Mouse (Mus musculus) lung, postnatal 10 days (tissue): ENCODE measurements at regions not wholly inside any gene's neighbourhood (a gene's known extent, or its start where the extent isn't known, plus 50 kb on each side); places are given as distances from the start of the nearest gene placed in this dataset.

ENCODE experiments used
- DNase-seq: peaks from one replicate; pipeline ENCODE4 v3.0.0; 2021

GRCm38 (mm10) chr16:27878499-27878898 is 489.8 kb downstream of the Ccdc50 start:
- no peak for DNase-seq

- DNase-seq: no peak
Measured at GRCm38 (mm10) chr16:27878950-27879349, 490.3 kb downstream of the Ccdc50 start.

DNA sequence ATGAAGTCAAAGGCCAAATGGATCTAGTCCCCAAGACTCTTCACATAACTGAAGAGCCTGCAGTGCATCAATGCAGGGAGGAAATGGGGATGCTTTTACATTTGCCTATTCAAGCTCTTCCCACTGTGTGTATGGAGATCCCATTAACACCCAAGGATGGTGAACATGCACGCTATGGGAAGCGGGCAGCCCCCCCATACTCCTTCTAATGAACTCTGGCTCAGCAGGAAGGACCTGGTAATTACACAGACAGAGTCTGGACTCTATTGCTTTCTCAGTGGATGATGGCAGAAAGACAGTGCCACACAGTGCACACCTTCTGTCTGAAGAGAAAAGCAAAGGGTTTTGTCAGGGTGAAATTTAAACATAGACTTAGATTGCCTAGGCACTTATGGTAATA is 495.7 kb downstream of the Ccdc50 start:
- no peak for DNase-seq

DNA sequence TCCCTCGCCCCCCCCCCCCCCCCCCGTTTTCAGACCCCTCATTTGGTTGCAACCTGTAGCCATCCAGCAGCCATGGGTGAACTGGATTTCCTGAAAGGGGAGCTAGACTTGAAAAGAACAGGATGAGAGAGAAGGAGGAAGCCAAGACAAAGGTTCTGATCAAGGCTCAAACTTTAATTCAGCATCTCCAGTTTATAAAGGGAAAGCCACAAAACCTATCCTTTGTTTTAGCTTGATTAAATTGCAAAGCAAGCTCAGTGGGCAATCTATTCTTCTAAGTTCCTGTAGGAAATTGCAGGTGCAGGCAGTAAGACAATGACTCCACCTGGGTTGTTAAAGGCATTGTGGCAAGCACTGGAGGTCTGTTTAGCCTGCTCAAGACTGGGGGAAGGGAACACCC is 517.4 kb downstream of the Ccdc50 start:
- DNase-seq: no peak

GRCm38 (mm10) chr16:27915422-27915821 is 526.8 kb downstream of the Ccdc50 start:
- no peak for DNase-seq

DNA sequence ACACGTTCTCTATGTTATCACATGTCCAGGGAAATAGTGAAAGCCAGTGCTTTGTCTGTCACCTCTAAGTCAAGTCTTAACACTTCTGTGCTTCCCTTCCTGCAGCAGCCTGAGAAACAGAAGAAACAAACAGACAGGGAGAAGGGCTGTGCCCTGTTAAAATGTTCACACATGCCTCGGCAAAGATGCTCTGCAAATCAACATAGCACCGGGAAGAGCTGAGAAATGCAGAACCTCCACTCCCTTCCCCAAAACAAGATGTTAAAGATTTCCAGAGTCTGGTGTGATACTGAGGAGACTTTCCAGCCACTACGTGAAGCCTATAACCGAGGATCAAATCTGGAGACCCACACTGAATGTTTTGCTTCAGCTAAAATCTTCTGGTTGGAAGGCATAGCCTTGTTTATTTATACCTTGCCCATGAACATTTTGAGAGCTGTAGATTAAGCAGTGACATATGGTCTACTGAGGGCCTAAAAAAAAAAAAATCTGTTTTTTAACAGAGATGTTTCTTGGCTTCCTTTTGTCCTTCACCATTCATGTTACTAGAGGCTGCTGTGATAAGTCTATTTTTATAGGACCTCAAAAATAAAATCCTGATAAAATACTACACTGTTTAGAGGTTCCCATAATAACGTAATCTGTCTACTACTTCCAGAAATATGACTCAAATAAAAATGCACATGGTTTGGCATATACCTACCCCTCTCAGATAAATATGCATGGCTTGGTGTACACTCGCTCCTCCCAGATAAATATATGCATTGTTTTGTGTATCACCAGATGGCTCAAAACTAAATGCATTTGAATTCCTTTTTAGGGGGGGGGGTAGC is 537.1 kb downstream of the Ccdc50 start:
- DNase-seq: no peak

- DNase-seq: no peak
Measured at GRCm38 (mm10) chr16:27926361-27926651, 537.6 kb downstream of the Ccdc50 start.

DNA sequence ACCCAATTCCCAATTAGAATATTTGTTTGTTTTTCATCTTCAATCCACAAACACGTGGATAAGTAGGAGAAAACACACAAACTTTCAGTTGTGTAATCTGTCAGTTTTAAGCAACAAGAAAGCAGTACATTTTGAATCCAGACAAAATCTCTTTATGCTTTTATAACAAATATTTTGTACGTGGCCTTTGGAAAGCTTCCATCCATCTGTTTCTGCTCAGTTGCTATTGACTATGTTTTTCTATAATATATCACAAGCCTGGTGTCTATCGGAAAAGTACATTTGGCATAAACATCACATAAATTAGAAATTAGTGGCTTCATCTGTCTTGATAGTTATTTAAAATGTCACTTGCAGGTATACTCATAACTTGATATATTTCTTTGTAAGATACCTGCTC is 560.6 kb downstream of the Ccdc50 start:
- DNase-seq: no peak

- DNase-seq: no peak
Measured at GRCm38 (mm10) chr16:27949811-27950210, 561.1 kb downstream of the Ccdc50 start.

DNA sequence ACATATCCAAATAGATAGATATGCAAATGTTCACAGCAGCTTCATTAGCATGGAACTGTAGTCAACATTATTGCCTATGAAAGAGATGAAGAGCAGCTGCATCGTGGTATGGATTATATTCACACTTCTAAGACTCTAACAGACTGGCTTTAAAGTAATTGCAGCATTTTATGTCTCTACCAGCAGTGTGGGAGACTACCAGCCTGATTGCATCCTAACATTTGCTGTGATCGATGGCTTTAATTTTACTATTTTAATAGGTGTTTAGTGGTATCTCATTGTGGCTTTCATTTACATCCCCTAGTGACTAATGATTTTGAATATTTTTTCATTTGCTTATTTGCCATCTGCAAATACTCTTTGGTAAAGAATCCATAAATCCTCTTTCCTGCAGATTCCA is 574.1 kb downstream of the Ccdc50 start:
- DNase-seq: no peak

DNA sequence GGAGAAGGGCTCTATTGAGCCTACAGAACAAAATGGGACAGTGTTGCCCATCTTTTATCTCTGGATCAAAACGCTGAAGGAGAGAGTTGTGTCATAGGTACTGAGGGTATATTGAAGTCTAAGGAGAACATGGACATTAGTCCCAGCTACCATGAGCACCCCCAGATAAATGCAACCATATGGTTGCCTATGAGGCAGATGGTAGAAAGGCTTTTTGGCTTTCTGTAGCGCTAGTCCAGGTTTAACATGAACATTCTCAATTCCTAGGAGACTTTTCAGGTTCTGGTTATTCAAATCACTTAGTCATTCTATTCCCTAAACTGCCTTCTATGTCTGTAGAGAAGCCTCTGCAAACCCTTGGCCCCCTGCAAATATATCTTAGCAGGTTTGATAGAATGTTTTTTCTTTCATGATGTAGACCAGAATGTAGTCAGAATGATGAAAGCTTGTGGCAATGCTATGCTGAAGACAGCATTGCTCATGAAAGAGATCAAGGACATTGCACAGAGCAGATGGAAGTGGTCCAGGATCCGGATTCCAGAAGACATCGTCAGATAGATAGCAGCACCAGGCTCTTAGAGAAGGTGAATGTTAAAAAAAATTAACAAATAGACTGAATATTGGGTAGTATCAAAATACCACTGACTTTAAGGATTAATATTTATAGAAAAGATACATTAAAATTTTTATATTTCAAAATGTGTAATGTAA is 590.2 kb downstream of the Ccdc50 start:
- no peak for DNase-seq

- no peak for DNase-seq
Measured at GRCm38 (mm10) chr16:28015276-28015897, 626.7 kb downstream of the Ccdc50 start.

DNA sequence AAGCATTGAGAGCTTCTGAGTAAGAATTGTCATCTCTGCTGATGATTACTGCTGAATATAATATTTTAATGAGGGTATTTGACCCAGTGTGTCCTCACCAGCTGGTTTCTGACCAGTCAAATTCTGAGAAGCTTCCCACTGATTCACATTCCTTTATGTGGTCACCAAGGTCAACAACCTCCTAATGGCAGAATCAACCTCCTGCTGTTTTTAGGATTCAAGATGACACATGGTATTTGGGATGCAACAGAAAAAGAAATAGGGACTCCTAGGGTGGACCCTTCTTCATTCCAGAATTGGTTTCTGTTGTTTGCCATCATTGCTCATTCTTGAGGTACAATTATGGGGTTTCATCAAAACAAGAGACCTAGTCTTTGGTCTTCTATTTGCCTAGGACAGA is 629.6 kb downstream of the Ccdc50 start:
- DNase-seq: no peak

GRCm38 (mm10) chr16:28038954-28039353 is 650.3 kb downstream of the Ccdc50 start:
- no peak for DNase-seq

DNA sequence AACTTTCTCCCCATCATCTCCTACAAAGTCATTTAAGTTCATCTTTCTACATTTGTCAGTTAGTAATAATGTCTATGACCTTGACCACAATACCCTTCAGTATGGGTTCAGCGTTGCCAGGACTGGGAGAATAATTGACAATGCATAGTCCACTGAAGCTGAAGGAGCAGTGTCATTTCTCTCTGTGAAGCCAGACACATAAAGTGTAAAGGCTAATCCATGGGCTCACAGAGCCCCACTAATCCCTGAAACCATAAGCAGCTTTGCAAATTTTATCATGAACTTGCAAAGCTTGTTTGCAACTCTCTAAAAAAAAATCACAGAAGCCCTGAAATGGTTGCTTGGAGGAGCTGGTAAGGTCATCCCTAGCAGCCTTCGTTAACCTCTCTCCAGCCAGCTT is 654.4 kb downstream of the Ccdc50 start:
- DNase-seq: no peak

GRCm38 (mm10) chr16:28064785-28065301 is 676.2 kb downstream of the Ccdc50 start:
- no peak for DNase-seq

DNA sequence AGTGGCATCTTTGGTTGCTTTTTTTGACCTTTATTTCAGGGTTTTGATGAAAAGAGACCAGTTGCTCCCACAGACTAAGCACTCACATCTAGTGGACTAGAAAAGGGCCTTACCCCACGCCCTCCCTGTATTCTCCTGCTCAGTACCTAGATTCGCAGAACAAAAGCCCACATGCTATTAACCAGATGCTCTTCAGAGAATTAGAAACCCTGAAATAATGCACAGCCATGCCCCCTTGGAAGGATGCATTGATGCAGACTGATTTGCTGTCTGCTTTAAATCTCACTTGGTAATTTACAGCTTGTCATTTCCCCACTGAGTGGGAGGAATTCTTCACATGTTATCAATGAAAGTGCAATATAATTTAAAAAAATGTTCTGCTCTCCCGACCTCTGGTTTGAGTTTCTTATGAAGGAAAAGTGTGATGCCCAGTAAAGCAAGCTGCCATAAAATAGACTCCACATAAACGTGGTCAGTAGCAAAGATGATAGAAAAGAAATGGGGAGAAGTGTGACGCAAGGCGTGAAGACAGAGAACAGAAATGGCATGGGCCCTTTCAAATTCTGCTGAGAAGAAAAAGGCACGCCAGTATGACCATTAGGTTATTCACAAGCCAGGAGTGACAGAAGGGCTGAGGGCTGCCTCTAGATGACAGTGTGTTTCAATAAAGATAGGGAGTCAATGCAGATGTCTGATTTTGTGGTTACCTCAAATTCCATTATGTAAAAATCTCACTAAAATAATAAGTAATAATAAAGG is 669.8 kb downstream of the Fgf12 start:
- no peak for DNase-seq

GRCm38 (mm10) chr16:28089489-28090134 is 663.3 kb downstream of the Fgf12 start:
- DNase-seq: no peak

DNA sequence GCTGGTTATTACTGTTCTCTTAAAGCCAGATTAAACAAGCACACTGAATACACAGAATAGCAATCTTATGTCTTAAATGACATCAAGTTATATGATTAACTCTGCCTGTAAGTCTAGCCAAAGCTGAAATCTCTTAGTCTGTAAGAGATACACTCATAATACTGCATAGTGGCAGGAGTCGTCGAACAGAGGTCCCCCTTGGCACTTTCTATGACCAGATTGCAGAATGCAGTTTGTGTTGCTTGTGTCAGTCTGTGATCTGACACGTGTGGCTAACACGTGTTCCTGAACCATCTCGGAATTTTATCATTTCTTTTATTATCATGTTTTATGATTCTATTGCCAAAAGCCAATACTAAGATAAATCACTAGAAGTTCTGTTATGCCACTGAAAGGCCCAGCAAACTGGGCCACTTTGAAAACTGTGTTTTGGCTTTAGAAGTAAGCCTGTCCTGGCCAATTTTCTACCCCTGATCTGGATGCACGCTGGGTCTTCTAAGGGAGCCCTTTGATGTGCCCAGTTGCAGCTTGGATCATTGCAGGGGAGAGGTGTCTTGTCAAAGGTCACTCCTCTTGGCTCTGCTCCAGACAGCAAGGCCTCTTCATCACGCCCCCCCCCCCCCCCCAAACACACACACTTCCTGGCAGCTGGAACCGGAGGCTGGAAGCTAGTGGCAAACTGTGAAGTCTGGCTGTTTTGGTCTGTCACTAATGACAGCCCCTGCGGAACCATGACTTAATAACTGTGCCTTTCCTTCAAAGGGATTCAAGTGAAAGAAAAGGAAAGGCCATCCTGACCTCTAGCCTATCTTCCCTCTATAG is 648.4 kb downstream of the Fgf12 start:
- DNase-seq: peak; percentile 37

DNA sequence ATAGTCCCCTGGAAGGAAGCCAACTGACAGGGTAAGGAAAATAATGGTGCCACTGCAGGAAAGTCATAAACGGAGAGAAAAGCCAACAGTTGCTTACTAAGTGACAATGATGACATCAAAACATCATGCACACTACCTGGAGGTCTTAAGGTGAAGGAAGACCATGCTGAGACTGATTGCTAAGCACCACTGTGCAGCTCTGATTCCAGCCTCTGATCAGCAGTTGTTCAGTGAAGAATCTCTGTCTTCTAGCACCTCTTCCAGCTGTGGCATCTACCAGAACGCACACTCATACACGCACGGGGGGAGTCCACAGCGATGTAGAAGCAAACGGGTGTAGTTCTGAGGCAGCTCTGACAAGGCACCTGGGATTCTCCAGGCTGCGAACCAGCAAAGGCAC is 647.8 kb downstream of the Fgf12 start:
- DNase-seq: no peak

DNA sequence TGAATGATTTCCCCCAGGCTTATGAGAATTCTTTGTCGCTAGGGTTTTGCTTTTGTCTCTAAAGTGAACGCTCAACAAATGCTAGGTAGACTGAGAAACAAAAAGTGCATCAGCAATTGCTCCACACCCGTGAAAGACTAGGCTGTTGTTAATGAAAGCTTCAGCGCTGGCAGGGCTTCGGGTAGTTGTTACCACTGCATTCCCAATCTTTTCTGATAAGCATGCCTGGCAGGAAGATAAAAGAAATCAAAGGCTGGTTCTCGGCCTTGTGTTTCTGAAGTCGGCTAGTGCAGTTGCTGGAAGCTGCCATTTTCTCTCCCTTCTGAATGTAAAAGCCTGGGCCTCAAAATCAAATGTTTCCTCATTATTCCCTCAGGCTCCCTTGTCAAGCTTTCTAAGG is 647.0 kb downstream of the Fgf12 start:
- no peak for DNase-seq

- no peak for DNase-seq
Measured at GRCm38 (mm10) chr16:28109771-28110170, 643.1 kb downstream of the Fgf12 start.
